8 mouse cellular contexts compared by ENCODE assay signal in the genomic region with DNA sequence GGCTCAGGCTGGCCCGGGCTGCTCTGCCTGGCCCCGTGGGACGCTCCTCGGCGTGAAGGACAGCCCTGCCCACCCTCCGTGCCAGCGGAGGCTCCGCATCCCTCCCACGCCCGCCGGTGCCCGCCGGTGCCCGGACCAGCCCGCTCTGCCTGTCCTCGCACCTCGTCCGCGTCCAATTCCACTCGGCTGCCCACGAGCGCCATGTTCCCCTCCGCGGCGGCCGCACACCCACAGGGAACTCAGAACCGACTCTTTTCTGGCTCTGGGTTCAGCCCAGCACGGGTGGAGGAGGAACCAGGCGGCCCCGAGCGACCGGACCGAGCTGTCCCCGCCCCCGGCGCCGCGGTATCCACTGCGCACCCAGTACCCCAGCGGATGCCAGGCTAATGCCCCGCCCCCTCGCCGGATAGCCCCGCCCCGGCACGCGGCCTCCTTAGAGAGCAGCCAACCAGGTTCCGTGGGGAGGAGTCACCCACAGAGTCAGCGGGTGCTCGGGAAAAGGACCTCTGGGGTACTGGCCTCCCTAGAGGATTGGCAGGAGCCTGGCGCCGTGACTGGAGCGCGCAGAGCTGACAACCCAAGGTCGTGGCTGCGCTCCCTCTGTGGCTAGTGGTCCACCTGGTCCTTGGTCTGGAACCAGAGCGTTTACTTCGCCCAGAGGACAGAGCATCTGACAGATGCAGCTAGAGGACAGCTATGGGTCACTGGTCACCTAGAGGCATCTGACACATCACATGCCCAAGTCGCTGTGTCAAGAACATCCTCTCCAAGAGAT. TPM values are rescaled to one million over a fixed set of nuclear protein-coding genes. Genes with fewer than 3 reads are reported as not detected.
DNase-seq lines count a peak whose midpoint lies in the region; ATAC-seq and TF ChIP-seq lines count a peak whose summit lies in the region.

Gene Ttc39b, minus strand, starts transcription at position 346 of the 775 bp plus-strand sequence.

- peak; percentile 99 for ATAC-seq in hindbrain, embryonic 16.5 days

- no peaks in the 10 kb centered on the region for H3K4me1 ChIP-seq in hindbrain, embryonic 16.5 days (ENCODE audit: control insufficient read depth, insufficient read depth, low read depth, low read length)

- H3K79me2 ChIP-seq in macrophage (ENCODE audit: inconsistent target): no peaks in the 10 kb centered on the region

- under 1% methylated on average over 45 of the region's 59 CpGs for WGBS in hindbrain, embryonic 16.5 days
- 2% methylated on average over 59 of the region's 59 CpGs for WGBS in macrophage (ENCODE audit: missing documents)

- H3K27me3 ChIP-seq in hindbrain, embryonic 16.5 days (replicated peaks; ENCODE audit: control insufficient read depth, insufficient read depth, low read length): peaks cover 8% of the 10 kb centered on the region

- peak; percentile 98 for DNase-seq in ZHBTc4 (ENCODE audit: low read depth, low spot score)
- peak; percentile 87 to 91 for DNase-seq in cerebellum, postnatal 4 days (ENCODE audit: low spot score in 2 of 2)
- DNase-seq in gastrocnemius, adult 18-20 months (ENCODE audit: low spot score): peak; percentile 99
- DNase-seq in left cerebral cortex, adult 2 months (ENCODE audit: extremely low spot score in 1 of 2, low spot score in 2 of 2): peak; percentile 95 to 97
- DNase-seq in retina, postnatal 7 days (ENCODE audit: low read depth, low spot score): peak; percentile 92
- DNase-seq in urinary bladder, adult 18-20 months (ENCODE audit: low spot score in 2 of 2): peak; percentile 97 to 99

- H3K9me3 ChIP-seq in hindbrain, embryonic 16.5 days (ENCODE audit: control insufficient read depth, low read length): no peaks in the 10 kb centered on the region

- peak within 1 kb of the TSS; percentile 73 for H3K9ac ChIP-seq in hindbrain, embryonic 16.5 days (ENCODE audit: low read depth, low read length)

- peak within 1 kb of the TSS; percentile 96 for H3K4me2 ChIP-seq in hindbrain, embryonic 16.5 days (ENCODE audit: low read length)

- intact Hi-C loops in left cerebral cortex, adult 2 months (cut with DNase I): no loop called here

- TF ChIP-seq CTCF in left cerebral cortex, adult 2 months (IDR thresholded peaks at IDR 0.05): no peak; the same call in 1 of the 2 replicates

- peak within 1 kb of the TSS; percentile 69 for H3K4me3 ChIP-seq in hindbrain, embryonic 16.5 days (ENCODE audit: low read length)
- H3K4me3 ChIP-seq in left cerebral cortex, adult 2 months: peak within 1 kb of the TSS; percentile 86
- H3K4me3 ChIP-seq in macrophage (ENCODE audit: inconsistent target): peak within 1 kb of the TSS; percentile 16; the same call in 1 of the 2 replicates

- no peaks in the 10 kb centered on the region for H3K36me3 ChIP-seq in hindbrain, embryonic 16.5 days (ENCODE audit: control insufficient read depth, insufficient read depth, low read length)
- no peaks in the 10 kb centered on the region for H3K36me3 ChIP-seq in macrophage (ENCODE audit: inconsistent target)

- peak within 1 kb of the TSS; percentile 60; the same call in 1 of the 2 replicates for H3K27ac ChIP-seq in hindbrain, embryonic 16.5 days (ENCODE audit: low read depth, low read length)
- H3K27ac ChIP-seq in left cerebral cortex, adult 2 months: peak within 1 kb of the TSS; percentile 81
- H3K27ac ChIP-seq in macrophage: no peak within 1 kb of the TSS

RNA-seq across cellular contexts. Expression of gene Ttc39b, which starts in this region (rescaled TPM):
- 1 to 10 TPM; 5.0 to 6.0 TPM for total RNA-seq in gastrocnemius, adult 18-20 months (2021)
- polyA plus RNA-seq in hindbrain, embryonic 16.5 days (2015; fragmentation: Nextera tagmentation; extraction: Ambion mirVana): 6.2 and 6.4 TPM in 2 replicates
- 10 to 100 TPM; 65.1 to 66.7 TPM for total RNA-seq in left cerebral cortex, adult 2 months (2021)
- total RNA-seq in macrophage (2018; cell fraction: chromatin; rRNA removed): 100 to 1,000 TPM in 1 of 26 experiments, 10 to 100 TPM in 25; 22.6 to 101 (median 40.3) TPM
- 10 to 100 TPM in 5 of 26 experiments, 1 to 10 TPM in 21; 4.8 to 13.6 (median 7.5) TPM for total RNA-seq in macrophage (2018; cell fraction: cytosol; rRNA removed)
- total RNA-seq in macrophage (2018; cell fraction: nucleus; rRNA removed): 10 to 100 TPM; 11.9 to 33.0 (median 19.6) TPM
- 2.8 to 11.0 TPM (median 8.4 TPM) in 3 replicates for polyA plus RNA-seq in macrophage (2018)

Comparison
In these comparisons a context has a peak if more than half of its experiments do, and no peak if none do; other contexts are left out.
1. RNA of gene Ttc39b (total RNA-seq): 65.1 to 66.7 TPM in left cerebral cortex, adult 2 months; 5.0 to 6.0 TPM in gastrocnemius, adult 18-20 months; every median in the first group is over 4 times any median in the second.
2. H3K4me3 ChIP-seq: peak in every context shown above with its lines; median percentile 86 in left cerebral cortex, adult 2 months; 69 in hindbrain, embryonic 16.5 days; 16 in macrophage.
3. Peak in every context shown above with its lines, with median percentiles within 50 percentile points of each other: DNase-seq.